Mouse (Mus musculus) ES-E14 (cell line): ENCODE data around the gene Ccdc28a. TPM values are rescaled to one million over a fixed set of nuclear protein-coding genes. Genes with fewer than 3 reads are reported as not detected.

Source experiments
- DNase-seq: peaks from one replicate; pipeline ENCODE4 v3.0.0-alpha.2; 2013; ENCODE audit warnings: low read depth, low spot score
- H3K27ac ChIP-seq: 2 replicates; pipeline ENCODE4 v1.5.1; 2012; ENCODE audit warnings: low read depth, mild to moderate bottlenecking, low read length, moderate library complexity, mixed read lengths; ENCODE audit not compliant: poor library complexity, insufficient read depth, severe bottlenecking
- H3K36me3 ChIP-seq: 2 replicates; pipeline ENCODE4 v1.6.1; 2012; ENCODE audit warnings: mild to moderate bottlenecking, low read length, moderate library complexity, mixed read lengths; ENCODE audit not compliant: control insufficient read depth, poor library complexity, insufficient read depth, severe bottlenecking
- H3K4me1 ChIP-seq, 2 experiments: fragments of 150-350 bp in 1 of 2; sonication (generic) in 1 of 2; 2 replicates each; pipeline ENCODE4 v1.6.1; 2012; ENCODE audit warnings: low read length in 2 of 2, mild to moderate bottlenecking in 1 of 2, mixed read lengths in 1 of 2; ENCODE audit not compliant: control insufficient read depth in 2 of 2, insufficient read depth in 2 of 2, poor library complexity in 1 of 2
- H3K4me3 ChIP-seq, 2 experiments: fragments of 150-350 bp in 1 of 2; sonication (generic) in 1 of 2; 2 replicates each; pipeline ENCODE4 v1.5.1; 2012; ENCODE audit warnings: low read length in 2 of 2, low read depth in 1 of 2, mild to moderate bottlenecking in 1 of 2, mixed read lengths in 1 of 2; ENCODE audit not compliant: insufficient read depth in 1 of 2, poor library complexity in 1 of 2, severe bottlenecking in 1 of 2
- H3K9ac ChIP-seq: 2 replicates; pipeline ENCODE4 v1.6.1; 2012; ENCODE audit warnings: low read depth, mild to moderate bottlenecking, low read length, mixed read lengths; ENCODE audit not compliant: poor library complexity, insufficient read depth, severe bottlenecking
- H3K9me3 ChIP-seq: fragments of 150-350 bp; sonication (generic); 2 replicates; pipeline ENCODE4 v1.6.1; 2012; ENCODE audit warnings: low read depth, mild to moderate bottlenecking, low read length; ENCODE audit not compliant: control insufficient read depth, insufficient read depth
- CHD2 ChIP-seq: IDR thresholded peaks from 2 replicates; pipeline ENCODE4 v1.6.1; 2014; ENCODE audit warnings: mild to moderate bottlenecking, low read depth, low read length, inconsistent platforms
- HCFC1 ChIP-seq: IDR thresholded peaks from 2 replicates; pipeline ENCODE4 v1.6.1; 2012; ENCODE audit warnings: low read length, inconsistent platforms, borderline replicate concordance; ENCODE audit not compliant: insufficient read depth
- MAFK ChIP-seq: IDR thresholded peaks from 2 replicates; pipeline ENCODE4 v1.6.1; 2014; ENCODE audit warnings: mild to moderate bottlenecking, low read depth, low read length, inconsistent platforms; ENCODE audit not compliant: insufficient read depth
- ZC3H11A ChIP-seq: IDR thresholded peaks from 2 replicates; pipeline ENCODE4 v1.6.1; 2012; ENCODE audit warnings: low read depth, mild to moderate bottlenecking, inconsistent platforms, low read length, borderline replicate concordance
- ZNF384 ChIP-seq: IDR thresholded peaks from 2 replicates; pipeline ENCODE4 v1.6.1; 2012; ENCODE audit warnings: low read depth, low read length, inconsistent platforms
- in situ Hi-C, 2 experiments: fragments of 600-800 bp; cut with MboI; formaldehyde crosslinking; loops; one replicate each; pipeline ENCODE4 v1.15.1; 2025; ENCODE audit warnings: low sequenced_read_pairs in 2 of 2, inconsistent platforms in 1 of 2; ENCODE audit not compliant: unreplicated experiment in 2 of 2
- total RNA-seq: library from RNA; depleted of rRNA; stranded (reverse); fragments of 300-350 nt; gene quantifications from 2 replicates; pipeline ENCODE4 v1.2.3, GENCODE M21; 2012; rRNA removed

Ccdc28a gene
- total RNA-seq, 1 experiment, result 6.6 TPM

DNA sequence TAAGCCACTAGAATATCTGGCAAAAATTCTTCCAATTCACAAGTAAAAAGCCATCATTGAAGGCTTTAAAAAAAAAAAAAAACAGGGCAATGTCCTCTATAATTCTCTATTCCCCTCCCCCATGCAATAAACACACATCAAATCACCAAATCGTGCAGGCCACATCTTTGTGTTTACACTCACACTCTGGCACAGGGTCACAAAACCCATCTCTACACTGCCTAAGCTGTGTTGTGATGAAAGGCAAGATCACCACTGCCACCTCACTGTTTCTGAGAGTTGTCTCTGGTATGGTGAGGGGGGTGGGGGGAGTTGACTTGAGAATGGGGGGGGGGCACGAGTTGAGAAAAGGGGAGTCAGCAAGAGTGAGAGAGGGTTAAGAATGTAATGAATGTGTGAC, 57.5 kb downstream of the Ccdc28a start:
- Histone ChIP-seq H3K9me3 (no peaks in the 10 kb centered on the region), H3K36me3 (no peaks in the 10 kb centered on the region), H3K4me3 (no peak overlapping the region), H3K4me1 (no peaks in the 10 kb centered on the region), H3K9ac (no peak overlapping the region), H3K27ac (no peak overlapping the region)
- DNase-seq, result no peak
- TF ChIP-seq MAFK (no peak), ZC3H11A (no peak)
- in situ Hi-C loops, result loop anchor here (25.0 kb wide), 1 partner anchor 440 kb away; no protein-coding TSS in a partner anchor

DNA sequence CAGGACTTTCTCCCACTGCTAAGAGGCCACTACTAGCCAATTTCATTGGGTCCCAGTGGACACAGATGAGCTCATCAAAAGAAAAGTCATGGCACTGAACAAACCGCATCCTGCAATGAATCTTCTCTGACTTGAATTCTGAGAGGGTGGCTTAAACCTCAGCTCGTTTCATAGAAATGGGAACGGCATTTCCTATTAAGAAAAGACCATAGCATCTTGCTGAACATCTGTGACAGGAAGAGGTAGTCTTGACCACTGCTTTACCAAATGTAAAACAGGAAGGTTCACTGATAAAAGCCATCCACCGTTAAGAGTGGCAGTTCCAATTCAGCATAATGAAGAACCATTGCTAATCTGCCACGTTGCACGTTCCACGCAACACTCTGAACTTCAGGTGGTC, 58.1 kb downstream of the Ccdc28a start:
- no peak overlapping the region for H3K27ac ChIP-seq
- no peak overlapping the region for H3K9ac ChIP-seq
- H3K4me1 ChIP-seq, result no peaks in the 10 kb centered on the region
- no peak for TF ChIP-seq ZNF384
- in situ Hi-C loops, result loop anchor here (25.0 kb wide), 1 partner anchor 439 kb away; no protein-coding TSS in a partner anchor
- H3K36me3 ChIP-seq, result no peaks in the 10 kb centered on the region
- no peak for DNase-seq
- H3K9me3 ChIP-seq, result no peaks in the 10 kb centered on the region
- H3K4me3 ChIP-seq, result no peak overlapping the region

DNA sequence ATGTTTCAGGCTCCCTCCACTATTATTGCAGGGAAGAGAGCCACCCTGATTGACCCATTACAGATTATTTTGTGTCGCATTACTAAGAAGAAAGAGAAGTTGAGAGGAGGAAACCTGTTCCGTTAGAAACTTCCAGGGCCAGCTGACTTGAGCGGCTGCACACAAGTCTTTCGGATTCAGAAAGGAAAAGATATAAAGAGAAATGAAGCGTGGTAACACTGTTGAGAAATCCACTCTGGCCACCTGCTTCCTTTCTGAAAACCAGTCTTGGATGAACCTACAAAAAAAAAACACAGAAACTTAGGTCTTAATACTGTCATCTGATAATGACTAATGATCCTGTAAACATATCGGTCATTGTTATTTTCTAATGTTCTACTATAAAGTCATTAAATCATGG, 59.7 kb downstream of the Ccdc28a start:
- no peak overlapping the region for H3K4me3 ChIP-seq
- H3K27ac ChIP-seq, result no peak overlapping the region
- no peak for DNase-seq
- no peaks in the 10 kb centered on the region for H3K9me3 ChIP-seq
- no peaks in the 10 kb centered on the region for H3K36me3 ChIP-seq
- H3K9ac ChIP-seq, result no peak overlapping the region
- H3K4me1 ChIP-seq, result no peaks in the 10 kb centered on the region
- in situ Hi-C loops, result loop anchor here (25.0 kb wide), 1 partner anchor 438 kb away; no protein-coding TSS in a partner anchor
- TF ChIP-seq ZNF384, result no peak
- no peak for TF ChIP-seq HCFC1
- TF ChIP-seq CHD2, result no peak

Other genes with a start within 250 kb of the Ccdc28a start
- 29.7 and 51.6 TPM in 2 replicates for gene Abracl, start 211.7 kb downstream of the Ccdc28a start, total RNA-seq
- gene Reps1, start 179.1 kb downstream of the Ccdc28a start, total RNA-seq, result 29.6 and 39.5 TPM in 2 replicates
- not detected in 2 replicates for gene Ect2l, start 24.1 kb downstream of the Ccdc28a start, total RNA-seq
- 5.5 and 7.7 TPM in 2 replicates for gene Nhsl1, start 84.0 kb upstream of the Ccdc28a start, total RNA-seq